Mouse (Mus musculus) heart, adult 2 months (tissue): ENCODE data around the gene Rabgef1.

Experiments
- CTCF ChIP-seq: fragments of 200-600 bp; IDR thresholded peaks from 2 replicates; pipeline ENCODE4 v1.8.1; 2022; ENCODE audit warnings: antibody characterized with exemption, mild to moderate bottlenecking, moderate library complexity
- EP300 ChIP-seq: fragments of 200-500 bp; IDR thresholded peaks from 2 replicates; pipeline ENCODE4 v1.6.1; 2011; ENCODE audit warnings: low read depth, low read length, control low read depth; ENCODE audit not compliant: insufficient read depth
- POLR2A ChIP-seq: fragments of 200-500 bp; IDR thresholded peaks from 2 replicates; pipeline ENCODE4 v1.6.1; 2011; ENCODE audit warnings: mild to moderate bottlenecking, low read depth, low read length, control low read depth; ENCODE audit not compliant: insufficient read depth

- TF ChIP-seq CTCF (no peak), POLR2A (no peak), EP300 (no peak)
Measured at GRCm38 (mm10) chr5:130149726-130150310, 21.8 kb upstream of the Rabgef1 start.
